Mouse (Mus musculus) layer of hippocampus, adult 8-10 months (tissue): Measurements from ENCODE around the gene Mcoln2. TPM values are rescaled to one million over a fixed set of nuclear protein-coding genes. Genes with fewer than 3 reads are reported as not detected.

Source experiments
- DNase-seq, 2 experiments: peaks; one replicate each; pipeline ENCODE4 v3.0.0; 2022; ENCODE audit warnings: low spot score in 2 of 2
- total RNA-seq, 4 experiments: library from RNA; stranded (reverse); gene quantifications; 2 replicates each; pipeline ENCODE4 v1.2.4; 2022

The Mcoln2 gene
- total RNA-seq, 4 experiments from 2014 or later, result 0.34 to 0.36 TPM; not detected in 2

DNA sequence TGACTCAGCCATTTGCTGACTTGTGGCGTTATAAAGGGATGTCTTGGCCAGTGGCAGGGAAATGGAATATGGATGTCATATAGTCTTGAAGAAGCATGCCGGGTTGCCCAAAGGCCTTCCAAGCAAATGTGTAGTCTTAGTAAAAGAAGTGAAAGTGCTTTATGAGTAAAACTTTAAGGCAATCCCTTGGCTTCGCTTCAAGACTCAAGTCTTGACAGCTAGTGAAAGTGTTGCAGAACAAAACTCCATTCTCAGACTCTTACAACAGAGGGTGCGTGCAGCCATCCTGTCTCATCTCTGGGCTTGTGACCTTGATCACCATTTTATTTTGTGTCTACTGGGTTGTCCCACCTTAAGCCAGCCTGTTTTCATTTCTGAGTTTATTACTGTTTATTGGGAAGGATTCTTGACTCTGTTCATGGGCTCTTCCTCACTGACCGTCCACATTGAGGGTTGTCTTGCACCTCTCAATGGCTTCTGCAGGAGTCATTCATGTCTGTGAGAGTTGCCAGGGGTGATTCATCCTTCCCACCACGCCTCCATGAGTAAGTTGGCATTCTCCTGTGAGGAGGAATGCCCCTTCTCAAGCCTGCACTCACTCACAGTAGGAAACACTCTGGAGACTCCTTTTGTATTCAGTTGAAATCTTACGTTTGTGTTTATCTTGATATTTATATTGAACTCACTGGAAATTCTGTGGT, 75.6 kb downstream of the Mcoln2 start:
- no peak for DNase-seq

- DNase-seq, result no peak
Observed at GRCm38 (mm10) chr3:146227427-146227826, 77.8 kb downstream of the Mcoln2 start.

- DNase-seq, result no peak
Observed at GRCm38 (mm10) chr3:146228559-146229310, 79.1 kb downstream of the Mcoln2 start.

DNA sequence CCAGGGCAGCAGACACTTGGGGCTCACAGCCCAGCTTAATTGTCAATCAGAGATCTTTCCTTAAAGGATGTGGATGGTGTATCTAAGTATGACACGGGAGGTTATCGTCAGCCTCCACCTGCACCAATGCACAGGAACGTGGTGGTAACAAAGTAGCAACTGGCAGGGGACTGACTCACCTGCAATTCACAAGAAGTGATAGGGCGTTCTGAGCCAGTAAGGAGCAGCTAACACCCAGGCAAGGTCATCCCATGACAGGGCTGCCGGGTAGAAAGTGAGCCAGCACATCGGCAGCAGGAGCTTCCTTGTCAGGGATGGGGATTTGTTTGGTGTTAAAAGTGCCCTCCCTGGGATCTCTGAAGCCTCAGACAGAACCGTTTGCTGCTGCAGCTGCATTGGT, 83.1 kb downstream of the Mcoln2 start:
- no peak for DNase-seq

DNA sequence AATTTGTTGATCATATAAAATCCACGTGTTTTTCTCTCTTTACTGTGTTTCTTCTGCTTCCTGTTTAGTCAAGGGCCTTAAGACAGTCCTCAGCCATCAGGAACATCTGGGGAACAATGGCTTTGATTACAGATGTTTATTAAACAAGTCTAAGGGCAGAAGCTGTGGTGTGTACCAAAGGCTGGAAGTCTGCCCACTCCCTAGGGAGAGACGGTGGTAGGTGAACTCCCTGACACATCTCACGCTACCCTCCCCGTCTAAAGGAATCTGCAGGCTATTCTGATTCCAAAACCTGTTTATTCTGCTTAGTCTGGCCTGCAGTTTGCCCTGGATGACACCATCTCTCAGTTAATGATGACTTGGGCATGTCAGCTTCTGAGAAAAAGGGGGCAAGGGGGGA, 84.1 kb downstream of the Mcoln2 start:
- DNase-seq, result no peak

DNA sequence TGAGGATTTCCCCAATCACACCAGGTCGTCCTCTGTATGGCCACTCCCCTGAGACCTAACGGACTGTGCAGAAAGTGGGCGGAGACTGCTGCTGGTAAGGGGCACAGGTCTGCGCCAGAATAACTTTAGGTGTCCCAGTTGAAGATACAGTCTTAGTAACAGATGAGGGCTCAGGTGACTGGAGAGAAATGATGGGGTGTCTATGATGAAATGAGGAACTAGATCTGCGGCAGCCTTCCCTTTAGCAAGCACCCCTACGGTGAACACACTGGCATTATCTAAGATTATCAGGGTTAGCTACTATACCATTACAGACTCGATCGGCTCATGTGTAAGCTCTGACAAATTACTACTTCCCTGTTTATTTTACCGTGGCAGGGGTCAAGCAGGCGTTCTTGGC, 84.9 kb downstream of the Mcoln2 start:
- DNase-seq, result no peak

DNA sequence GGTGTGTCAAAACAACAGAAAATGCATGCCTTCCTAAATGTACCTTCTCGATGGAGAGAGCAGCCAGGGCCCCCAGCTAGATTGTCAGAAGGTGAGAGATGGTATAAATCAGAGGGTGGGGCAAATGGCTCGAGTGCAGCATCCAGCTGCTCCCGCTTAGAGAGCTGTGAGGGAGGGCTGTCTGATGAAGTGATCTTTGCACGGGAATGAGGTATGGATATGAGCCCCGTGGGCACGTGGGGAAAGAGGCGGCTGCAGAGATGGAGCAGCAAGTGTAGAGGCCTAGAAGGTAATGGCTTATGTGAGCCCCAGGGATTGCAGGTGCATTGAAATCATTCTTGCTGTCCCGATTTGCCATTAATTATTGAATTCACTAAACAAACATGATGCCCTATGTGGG, 86.6 kb downstream of the Mcoln2 start:
- no peak for DNase-seq

DNA sequence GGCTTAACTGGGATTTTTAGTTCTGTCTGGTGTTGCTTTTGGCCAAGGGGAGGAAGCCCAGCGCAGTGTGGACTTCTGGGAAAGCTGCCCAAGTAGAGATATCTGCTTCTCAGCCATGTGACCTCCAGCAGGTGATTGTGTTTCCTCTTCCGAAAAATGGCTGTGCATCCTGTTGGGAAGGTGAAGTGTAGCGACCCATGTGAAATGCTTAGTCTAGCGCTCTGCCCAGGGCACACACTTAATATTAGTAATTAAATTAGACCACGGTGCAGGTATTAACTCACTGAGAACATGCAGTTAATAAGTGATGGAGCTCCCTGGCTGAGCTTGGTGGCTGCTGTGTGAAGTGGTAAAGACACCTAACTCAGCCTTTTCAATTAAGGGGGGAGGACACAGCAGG, 88.0 kb downstream of the Mcoln2 start:
- no peak for DNase-seq

- DNase-seq, result no peak
Observed at GRCm38 (mm10) chr3:146244630-146245029, 95.0 kb downstream of the Mcoln2 start.

Other genes with a start within 250 kb of the Mcoln2 start
- 10 to 100 TPM; 10.6 to 16.1 (median 14.2) TPM for gene Bcl10, start 227.0 kb upstream of the Mcoln2 start, total RNA-seq
- gene 2410004B18Rik, start 211.8 kb upstream of the Mcoln2 start, total RNA-seq, result 10 to 100 TPM; 31.8 to 38.5 (median 33.2) TPM
- gene Syde2, start 162.0 kb upstream of the Mcoln2 start, total RNA-seq, result 1 to 10 TPM; 3.0 to 4.3 (median 3.6) TPM
- gene Wdr63, start 41.7 kb upstream of the Mcoln2 start, total RNA-seq, result 1 to 10 TPM in 2 of 4 experiments, under 1 TPM in 2; 0.67 to 1.7 (median 0.96) TPM
- gene Mcoln3, start 32.4 kb upstream of the Mcoln2 start, total RNA-seq, result not detected
- gene Lpar3, start 71.1 kb downstream of the Mcoln2 start, total RNA-seq, result under 1 TPM; 0.16 to 0.55 (median 0.42) TPM